Mouse (Mus musculus): ENCODE measurements at regions not wholly inside any gene's neighbourhood (a gene's known extent, or its start where the extent isn't known, plus 50 kb on each side); places are given as distances from the start of the nearest gene placed in this dataset.

GRCm38 (mm10) chr3:14975203-14975602 lies 89.1 kb downstream of the Car2 start:
- Histone ChIP-seq H3K27ac (no peak overlapping the region), H3K36me3 (ENCODE audit: control insufficient read depth, insufficient read depth, low read length) (no peaks in the 10 kb centered on the region), H3K4me3 (no peak overlapping the region), H3K79me2 (replicated peaks; ENCODE audit: control insufficient read depth, insufficient read depth, low read length) (no peaks in the 10 kb centered on the region), H3K27me3 (ENCODE audit: control insufficient read depth, insufficient read depth, low read length) (no peaks in the 10 kb centered on the region), H3K4me1 (ENCODE audit: control insufficient read depth, insufficient read depth, low read length) (no peaks in the 10 kb centered on the region), H3K9ac (ENCODE audit: low read depth, low read length) (no peak overlapping the region)
- WGBS, result 82% methylated on average over 2 of the region's 2 CpGs
- DNase-seq, result no peak
- TF ChIP-seq CTCF (IDR thresholded peaks at IDR 0.05) (no peak), POLR2A (IDR thresholded peaks at IDR 0.05; ENCODE audit: insufficient read depth, low read depth, low read length) (no peak), EP300 (IDR thresholded peaks at IDR 0.05; ENCODE audit: insufficient read depth, low read depth, low read length) (no peak)
- intact Hi-C loops (cut with DNase I), result no loop called here

- H3K4me1 ChIP-seq (ENCODE audit: control insufficient read depth, insufficient read depth, low read length), result no peaks in the 10 kb centered on the region
- 67% methylated on average over 5 of the region's 5 CpGs for WGBS
- no peaks in the 10 kb centered on the region for H3K79me2 ChIP-seq (replicated peaks; ENCODE audit: control insufficient read depth, insufficient read depth, low read length)
- H3K27me3 ChIP-seq (ENCODE audit: control insufficient read depth, insufficient read depth, low read length), result no peaks in the 10 kb centered on the region
- H3K36me3 ChIP-seq (ENCODE audit: control insufficient read depth, insufficient read depth, low read length), result no peaks in the 10 kb centered on the region
- intact Hi-C loops (cut with DNase I), result no loop called here
- no peak overlapping the region for H3K27ac ChIP-seq
- no peak for DNase-seq
- TF ChIP-seq EP300 (IDR thresholded peaks at IDR 0.05; ENCODE audit: insufficient read depth, low read depth, low read length) (no peak), CTCF (IDR thresholded peaks at IDR 0.05) (no peak), POLR2A (IDR thresholded peaks at IDR 0.05; ENCODE audit: insufficient read depth, low read depth, low read length) (no peak)
- no peak overlapping the region for H3K4me3 ChIP-seq
- H3K9ac ChIP-seq (ENCODE audit: low read depth, low read length), result no peak overlapping the region
These were observed 93.1 kb downstream of the Car2 start for GRCm38 (mm10) chr3:14979116-14979613.

GRCm38 (mm10) chr3:14989635-14990034 lies 103.6 kb downstream of the Car2 start:
- WGBS, result 27% methylated on average over 3 of the region's 3 CpGs
- no peak for DNase-seq
- no peak overlapping the region for H3K4me3 ChIP-seq
- H3K79me2 ChIP-seq (replicated peaks; ENCODE audit: control insufficient read depth, insufficient read depth, low read length), result no peaks in the 10 kb centered on the region
- H3K9ac ChIP-seq (ENCODE audit: low read depth, low read length), result no peak overlapping the region
- intact Hi-C loops (cut with DNase I), result no loop called here
- H3K27ac ChIP-seq, result no peak overlapping the region
- H3K27me3 ChIP-seq (ENCODE audit: control insufficient read depth, insufficient read depth, low read length), result no peaks in the 10 kb centered on the region
- H3K36me3 ChIP-seq (ENCODE audit: control insufficient read depth, insufficient read depth, low read length), result no peaks in the 10 kb centered on the region
- no peaks in the 10 kb centered on the region for H3K4me1 ChIP-seq (ENCODE audit: control insufficient read depth, insufficient read depth, low read length)
- TF ChIP-seq POLR2A (IDR thresholded peaks at IDR 0.05; ENCODE audit: insufficient read depth, low read depth, low read length) (no peak), CTCF (IDR thresholded peaks at IDR 0.05) (no peak), EP300 (IDR thresholded peaks at IDR 0.05; ENCODE audit: insufficient read depth, low read depth, low read length) (no peak)

- Histone ChIP-seq H3K36me3 (ENCODE audit: control insufficient read depth, insufficient read depth, low read length) (no peaks in the 10 kb centered on the region), H3K9ac (ENCODE audit: low read depth, low read length) (no peak overlapping the region), H3K27me3 (ENCODE audit: control insufficient read depth, insufficient read depth, low read length) (no peaks in the 10 kb centered on the region), H3K4me1 (ENCODE audit: control insufficient read depth, insufficient read depth, low read length) (no peaks in the 10 kb centered on the region), H3K79me2 (replicated peaks; ENCODE audit: control insufficient read depth, insufficient read depth, low read length) (no peaks in the 10 kb centered on the region), H3K4me3 (no peak overlapping the region), H3K27ac (no peak overlapping the region)
- no peak for DNase-seq
- TF ChIP-seq CTCF (IDR thresholded peaks at IDR 0.05) (no peak), POLR2A (IDR thresholded peaks at IDR 0.05; ENCODE audit: insufficient read depth, low read depth, low read length) (no peak), EP300 (IDR thresholded peaks at IDR 0.05; ENCODE audit: insufficient read depth, low read depth, low read length) (no peak)
- intact Hi-C loops (cut with DNase I), result no loop called here
- WGBS, result 69% methylated on average over 2 of the region's 2 CpGs
These were observed 107.9 kb downstream of the Car2 start for GRCm38 (mm10) chr3:14993936-14994335.

GRCm38 (mm10) chr3:14997241-14997640 lies 111.2 kb downstream of the Car2 start:
- H3K27me3 ChIP-seq (ENCODE audit: control insufficient read depth, insufficient read depth, low read length), result no peaks in the 10 kb centered on the region
- no peaks in the 10 kb centered on the region for H3K79me2 ChIP-seq (replicated peaks; ENCODE audit: control insufficient read depth, insufficient read depth, low read length)
- no peak for DNase-seq
- no peaks in the 10 kb centered on the region for H3K4me1 ChIP-seq (ENCODE audit: control insufficient read depth, insufficient read depth, low read length)
- intact Hi-C loops (cut with DNase I), result no loop called here
- WGBS, result 29% methylated on average over 3 of the region's 3 CpGs
- H3K9ac ChIP-seq (ENCODE audit: low read depth, low read length), result no peak overlapping the region
- H3K27ac ChIP-seq, result no peak overlapping the region
- no peak for TF ChIP-seq CTCF (IDR thresholded peaks at IDR 0.05)
- no peak for TF ChIP-seq EP300 (IDR thresholded peaks at IDR 0.05; ENCODE audit: insufficient read depth, low read depth, low read length)
- no peak for TF ChIP-seq POLR2A (IDR thresholded peaks at IDR 0.05; ENCODE audit: insufficient read depth, low read depth, low read length)
- H3K4me3 ChIP-seq, result no peak overlapping the region
- H3K36me3 ChIP-seq (ENCODE audit: control insufficient read depth, insufficient read depth, low read length), result no peaks in the 10 kb centered on the region

GRCm38 (mm10) chr3:14998521-14998920 lies 112.4 kb downstream of the Car2 start:
- no peaks in the 10 kb centered on the region for H3K4me1 ChIP-seq (ENCODE audit: control insufficient read depth, insufficient read depth, low read length)
- intact Hi-C loops (cut with DNase I), result no loop called here
- 61% methylated on average over 2 of the region's 2 CpGs for WGBS
- no peak overlapping the region for H3K27ac ChIP-seq
- no peaks in the 10 kb centered on the region for H3K36me3 ChIP-seq (ENCODE audit: control insufficient read depth, insufficient read depth, low read length)
- no peaks in the 10 kb centered on the region for H3K27me3 ChIP-seq (ENCODE audit: control insufficient read depth, insufficient read depth, low read length)
- no peak for TF ChIP-seq POLR2A (IDR thresholded peaks at IDR 0.05; ENCODE audit: insufficient read depth, low read depth, low read length)
- no peak for TF ChIP-seq EP300 (IDR thresholded peaks at IDR 0.05; ENCODE audit: insufficient read depth, low read depth, low read length)
- no peak for TF ChIP-seq CTCF (IDR thresholded peaks at IDR 0.05)
- no peak overlapping the region for H3K4me3 ChIP-seq
- H3K79me2 ChIP-seq (replicated peaks; ENCODE audit: control insufficient read depth, insufficient read depth, low read length), result no peaks in the 10 kb centered on the region
- no peak for DNase-seq
- no peak overlapping the region for H3K9ac ChIP-seq (ENCODE audit: low read depth, low read length)

All from heart, adult 2 months (tissue).